ENCODE assay signal across 8 mouse cellular contexts in genomic region chr3:122291828-122292227, GRCm38 (mm10). TPM values are rescaled to one million over a fixed set of nuclear protein-coding genes. Genes with fewer than 3 reads are reported as not detected.
DNase-seq lines count a peak whose midpoint lies in the region; ATAC-seq and TF ChIP-seq lines count a peak whose summit lies in the region.

No protein-coding gene starts in this region.

- peak; percentile 39 for DNase-seq in embryo, embryonic 10.5 days (ENCODE audit: low spot score)
- no peak for DNase-seq in embryo, embryonic 9.5 days (ENCODE audit: extremely low spot score)
- no peak for DNase-seq in forebrain, postnatal 0 days
- DNase-seq in midbrain, postnatal 0 days (ENCODE audit: low spot score) = no peak
- no peak for DNase-seq in ovary, postnatal 36 days (ENCODE audit: low spot score)
- DNase-seq in kidney, adult 11 months = no peak
- DNase-seq in thymus, adult 2 months = no peak

- no peaks in the 10 kb centered on the region for H3K9me3 ChIP-seq in forebrain, postnatal 0 days (ENCODE audit: low read length)
- no peaks in the 10 kb centered on the region for H3K9me3 ChIP-seq in limb, embryonic 13.5 days
- no peaks in the 10 kb centered on the region for H3K9me3 ChIP-seq in midbrain, postnatal 0 days (ENCODE audit: low read length)

- no peak for TF ChIP-seq CTCF in forebrain, postnatal 0 days (IDR thresholded peaks at IDR 0.05; ENCODE audit: low read depth)
- no peak for TF ChIP-seq CTCF in midbrain, postnatal 0 days (IDR thresholded peaks at IDR 0.05)
- TF ChIP-seq CTCF in thymus, adult 2 months (IDR thresholded peaks at IDR 0.05; ENCODE audit: borderline replicate concordance, control insufficient read depth, extremely low read depth, insufficient read depth, low read length, poor library complexity) = no peak

- no peak for ATAC-seq in forebrain, postnatal 0 days
- no peak for ATAC-seq in limb, embryonic 13.5 days (ENCODE audit: low FRiP score, low read depth)
- no peak for ATAC-seq in midbrain, postnatal 0 days (ENCODE audit: low FRiP score)

- no peaks in the 10 kb centered on the region for H3K36me3 ChIP-seq in forebrain, postnatal 0 days (ENCODE audit: insufficient read depth)
- H3K36me3 ChIP-seq in limb, embryonic 13.5 days = no peaks in the 10 kb centered on the region
- no peaks in the 10 kb centered on the region for H3K36me3 ChIP-seq in midbrain, postnatal 0 days (ENCODE audit: insufficient read depth, low read length)
- no peaks in the 10 kb centered on the region for H3K36me3 ChIP-seq in thymus, adult 2 months (ENCODE audit: control insufficient read depth, insufficient read depth, low read length)

- H3K4me3 ChIP-seq in forebrain, postnatal 0 days (ENCODE audit: low read depth, low read length) = peak overlapping the region; percentile 65
- H3K4me3 ChIP-seq in limb, embryonic 13.5 days = peak overlapping the region; percentile 88
- peak overlapping the region; percentile 88 for H3K4me3 ChIP-seq in midbrain, postnatal 0 days (ENCODE audit: low read depth, low read length)
- no peak overlapping the region for H3K4me3 ChIP-seq in thymus, adult 2 months (ENCODE audit: control insufficient read depth, insufficient read depth, low read length)

- no peak overlapping the region for H3K9ac ChIP-seq in forebrain, postnatal 0 days
- H3K9ac ChIP-seq in limb, embryonic 13.5 days = no peak overlapping the region
- H3K9ac ChIP-seq in midbrain, postnatal 0 days (replicated peaks; ENCODE audit: low read length, poor library complexity, severe bottlenecking) = peak overlapping the region; percentile 96; the same call in 1 of the 2 replicates

- 21% methylated on average over 12 of the region's 12 CpGs for WGBS in forebrain, postnatal 0 days
- WGBS in limb, embryonic 13.5 days = 64% methylated on average over 12 of the region's 12 CpGs
- 39% methylated on average over 12 of the region's 12 CpGs for WGBS in midbrain, postnatal 0 days
- WGBS in thymus, adult 2 months = 90% methylated on average over 12 of the region's 12 CpGs

- H3K27ac ChIP-seq in forebrain, postnatal 0 days (ENCODE audit: low read depth, low read length) = peak overlapping the region; percentile 99; the same call in 1 of the 2 replicates
- H3K27ac ChIP-seq in limb, embryonic 13.5 days = no peak overlapping the region
- H3K27ac ChIP-seq in midbrain, postnatal 0 days (ENCODE audit: low read depth, low read length) = peak overlapping the region; percentile 100; the same call in 1 of the 2 replicates
- no peak overlapping the region for H3K27ac ChIP-seq in thymus, adult 2 months (ENCODE audit: control insufficient read depth, insufficient read depth, low read length)

- no peak for TF ChIP-seq POLR2A in thymus, adult 2 months (IDR thresholded peaks at IDR 0.05; ENCODE audit: control insufficient read depth, extremely low read depth, insufficient read depth, low read length, poor library complexity)

- H3K4me1 ChIP-seq in forebrain, postnatal 0 days (ENCODE audit: insufficient read depth) = peaks cover 23% of the 10 kb centered on the region
- H3K4me1 ChIP-seq in limb, embryonic 13.5 days = peaks cover 42% of the 10 kb centered on the region
- H3K4me1 ChIP-seq in midbrain, postnatal 0 days (ENCODE audit: insufficient read depth, low read length) = peaks cover 6% of the 10 kb centered on the region
- H3K4me1 ChIP-seq in thymus, adult 2 months (replicated peaks; ENCODE audit: control insufficient read depth, insufficient read depth, low read length) = peaks cover 10% of the 10 kb centered on the region

- no peaks in the 10 kb centered on the region for H3K27me3 ChIP-seq in forebrain, postnatal 0 days (ENCODE audit: insufficient read depth, low read length)
- no peaks in the 10 kb centered on the region for H3K27me3 ChIP-seq in limb, embryonic 13.5 days
- H3K27me3 ChIP-seq in midbrain, postnatal 0 days (ENCODE audit: insufficient read depth, low read length) = no peaks in the 10 kb centered on the region
- no peaks in the 10 kb centered on the region for H3K27me3 ChIP-seq in thymus, adult 2 months (ENCODE audit: control insufficient read depth, insufficient read depth, low read length)

- H3K4me2 ChIP-seq in forebrain, postnatal 0 days (ENCODE audit: low read depth) = peak overlapping the region; percentile 76
- H3K4me2 ChIP-seq in limb, embryonic 13.5 days (replicated peaks) = peak overlapping the region; percentile 69
- peak overlapping the region; percentile 84 for H3K4me2 ChIP-seq in midbrain, postnatal 0 days (ENCODE audit: low read depth, low read length, poor library complexity, severe bottlenecking)

RNA-seq across cellular contexts. Expression of gene Bcar3, which starts 2.1 kb away (rescaled TPM):
- 9.5 and 11.4 TPM in 2 replicates for total RNA-seq in forebrain, postnatal 0 days (2014; rRNA removed)
- polyA plus RNA-seq in forebrain, postnatal 0 days (2015; fragmentation: Nextera tagmentation; extraction: Ambion mirVana) = 6.4 and 7.3 TPM in 2 replicates
- 7.3 and 8.1 TPM in 2 replicates for polyA plus RNA-seq in limb, embryonic 13.5 days (2015; fragmentation: Nextera tagmentation; extraction: Ambion mirVana)
- 11.4 and 27.2 TPM in 2 replicates for total RNA-seq in midbrain, postnatal 0 days (2014; rRNA removed)
- 5.5 and 6.0 TPM in 2 replicates for polyA plus RNA-seq in midbrain, postnatal 0 days (2015; fragmentation: Nextera tagmentation; extraction: Ambion mirVana)
- 8.2 and 9.9 TPM in 2 replicates for polyA plus RNA-seq in thymus, adult 2 months (2012; rRNA removed)

RNA-seq across cellular contexts. Expression of gene Dnttip2, which starts 17.6 kb away (rescaled TPM):
- total RNA-seq in forebrain, postnatal 0 days (2014; rRNA removed) = 18.5 and 23.9 TPM in 2 replicates
- 50.2 and 52.1 TPM in 2 replicates for polyA plus RNA-seq in forebrain, postnatal 0 days (2015; fragmentation: Nextera tagmentation; extraction: Ambion mirVana)
- polyA plus RNA-seq in limb, embryonic 13.5 days (2015; fragmentation: Nextera tagmentation; extraction: Ambion mirVana) = 78.3 and 80.3 TPM in 2 replicates
- total RNA-seq in midbrain, postnatal 0 days (2014; rRNA removed) = 10.8 and 22.8 TPM in 2 replicates
- polyA plus RNA-seq in midbrain, postnatal 0 days (2015; fragmentation: Nextera tagmentation; extraction: Ambion mirVana) = 43.9 and 50.1 TPM in 2 replicates
- polyA plus RNA-seq in thymus, adult 2 months (2012; rRNA removed) = 11.1 and 11.6 TPM in 2 replicates

RNA-seq across cellular contexts. Expression of gene Gclm, which starts 46.5 kb away (rescaled TPM):
- 20.5 and 29.4 TPM in 2 replicates for total RNA-seq in forebrain, postnatal 0 days (2014; rRNA removed)
- polyA plus RNA-seq in forebrain, postnatal 0 days (2015; fragmentation: Nextera tagmentation; extraction: Ambion mirVana) = 40.1 and 58.3 TPM in 2 replicates
- 43.8 and 52.2 TPM in 2 replicates for polyA plus RNA-seq in limb, embryonic 13.5 days (2015; fragmentation: Nextera tagmentation; extraction: Ambion mirVana)
- total RNA-seq in midbrain, postnatal 0 days (2014; rRNA removed) = 21.6 and 27.7 TPM in 2 replicates
- 44.3 and 51.2 TPM in 2 replicates for polyA plus RNA-seq in midbrain, postnatal 0 days (2015; fragmentation: Nextera tagmentation; extraction: Ambion mirVana)
- 32.5 and 53.3 TPM in 2 replicates for polyA plus RNA-seq in thymus, adult 2 months (2012; rRNA removed)

Comparison
In these comparisons a context has a peak if more than half of its experiments do, and no peak if none do; other contexts are left out.
1. H3K27ac ChIP-seq: peak in forebrain, postnatal 0 days (single experiment) and midbrain, postnatal 0 days (single experiment); none in limb, embryonic 13.5 days (single experiment) and thymus, adult 2 months (single experiment).
2. Peak in every context shown above with its lines, with median percentiles within 50 percentile points of each other: H3K4me2 ChIP-seq.